Mouse (Mus musculus): ENCODE data around the gene Gpc5.

The Gpc5 gene

GRCm38 (mm10) chr14:115546516-115547282 lies 454.7 kb downstream of the Gpc5 start:
- no peak for DNase-seq (ENCODE audit: low spot score)

- DNase-seq (ENCODE audit: low spot score), result no peak
Observed at GRCm38 (mm10) chr14:115551996-115552395, 460.0 kb downstream of the Gpc5 start.

DNA sequence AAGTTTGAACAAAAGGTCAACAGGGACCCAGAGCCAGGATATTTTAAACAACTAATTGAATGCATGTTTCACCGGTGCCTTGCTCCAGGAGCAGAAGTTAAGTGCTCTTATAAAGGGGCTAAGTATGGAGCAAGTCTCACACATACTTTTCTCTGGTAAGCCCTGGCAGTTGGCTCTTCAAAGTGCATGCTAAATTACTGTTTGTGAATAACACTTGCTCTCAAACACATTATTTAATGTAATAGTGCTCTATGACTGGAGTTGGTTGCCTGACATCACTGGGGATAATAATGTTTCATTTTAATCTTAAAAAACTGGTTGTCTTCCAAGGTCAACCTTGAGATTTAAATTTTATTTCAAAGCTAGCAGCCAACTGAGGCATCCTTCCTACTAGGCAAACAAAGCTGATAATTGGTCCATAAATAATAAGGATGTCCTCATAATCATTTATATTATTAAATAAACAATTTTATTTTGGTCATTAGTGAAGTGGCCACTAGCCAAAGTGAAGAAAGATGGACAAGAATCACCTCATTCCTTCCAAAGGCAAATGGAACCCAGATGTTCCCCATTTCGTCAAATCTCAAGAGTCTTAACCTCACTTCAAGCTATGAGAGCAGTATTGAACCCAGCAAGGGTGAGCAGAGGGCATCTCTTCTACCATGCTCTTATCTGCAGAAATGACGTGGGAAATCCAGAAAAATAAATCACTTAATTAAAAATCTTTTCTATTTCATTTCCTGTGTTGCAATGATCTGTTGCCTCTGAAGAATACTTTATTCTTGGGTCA lies 488.6 kb downstream of the Gpc5 start:
- DNase-seq (ENCODE audit: low spot score), result no peak

DNA sequence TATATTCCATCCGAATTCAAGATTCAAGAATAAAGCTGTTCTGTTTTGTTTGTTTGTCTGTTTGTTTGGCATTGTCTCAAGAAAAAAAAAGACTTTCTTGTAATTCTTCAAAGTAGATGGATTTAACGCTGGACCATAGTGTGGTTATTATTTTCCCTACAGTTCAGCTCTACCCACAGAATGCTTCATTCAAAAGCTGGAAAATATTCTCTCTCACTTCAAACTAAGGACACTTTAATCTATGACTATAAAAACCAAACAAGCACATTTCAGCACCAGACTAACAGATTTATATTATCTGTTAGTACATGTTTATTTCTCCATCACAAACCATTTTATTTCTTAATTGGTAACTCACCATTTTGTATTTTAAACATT lies 489.2 kb downstream of the Gpc5 start:
- no peak for DNase-seq (ENCODE audit: low spot score)

- no peak for DNase-seq (ENCODE audit: low spot score)
Observed at GRCm38 (mm10) chr14:115600259-115601029, 508.4 kb downstream of the Gpc5 start.

- DNase-seq (ENCODE audit: low spot score), result no peak
Observed at GRCm38 (mm10) chr14:115614154-115614553, 522.1 kb downstream of the Gpc5 start.

DNA sequence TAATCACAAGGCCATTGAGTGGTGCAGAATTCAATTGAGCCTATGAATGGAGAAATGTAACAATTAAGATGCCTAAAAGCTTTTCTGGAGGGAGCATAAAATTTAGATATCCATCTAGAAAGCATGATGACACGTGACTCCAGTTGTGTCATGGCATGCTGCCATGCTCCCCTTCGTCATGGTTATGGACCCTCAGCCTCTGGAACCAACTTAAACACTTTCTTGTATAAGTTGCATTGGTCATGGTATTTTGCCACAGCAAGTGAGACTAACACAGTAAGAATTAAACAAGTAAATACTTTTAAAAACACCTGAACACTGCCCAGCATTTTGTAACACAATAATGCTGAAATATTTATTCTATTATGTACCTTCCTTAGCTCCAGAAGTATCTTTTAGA lies 524.3 kb downstream of the Gpc5 start:
- no peak for DNase-seq (ENCODE audit: low spot score)

- no peak for DNase-seq (ENCODE audit: low spot score)
Observed at GRCm38 (mm10) chr14:115616846-115617245, 524.8 kb downstream of the Gpc5 start.

DNA sequence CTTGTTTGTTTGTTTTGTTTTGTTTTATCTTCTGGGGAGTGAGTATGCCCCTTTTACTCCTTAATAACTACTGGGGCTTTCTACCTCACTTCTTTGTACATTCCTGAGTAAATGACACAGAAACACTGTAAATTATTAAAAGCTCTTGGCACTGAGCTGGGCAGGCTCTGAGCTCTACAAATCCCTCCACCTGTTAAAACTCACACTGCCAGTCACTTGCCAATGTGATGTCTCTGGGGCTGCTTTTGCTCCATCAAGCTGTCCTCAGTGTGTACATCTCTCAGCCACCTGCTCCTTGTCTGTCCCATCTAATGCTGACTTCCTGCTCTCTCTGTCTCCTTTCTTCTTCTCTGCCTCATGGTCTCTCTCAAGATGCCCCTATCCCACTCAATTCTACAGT lies 528.5 kb downstream of the Gpc5 start:
- no peak for DNase-seq (ENCODE audit: low spot score)

GRCm38 (mm10) chr14:115631160-115631898 lies 539.3 kb downstream of the Gpc5 start:
- no peak for DNase-seq (ENCODE audit: low spot score)

DNA sequence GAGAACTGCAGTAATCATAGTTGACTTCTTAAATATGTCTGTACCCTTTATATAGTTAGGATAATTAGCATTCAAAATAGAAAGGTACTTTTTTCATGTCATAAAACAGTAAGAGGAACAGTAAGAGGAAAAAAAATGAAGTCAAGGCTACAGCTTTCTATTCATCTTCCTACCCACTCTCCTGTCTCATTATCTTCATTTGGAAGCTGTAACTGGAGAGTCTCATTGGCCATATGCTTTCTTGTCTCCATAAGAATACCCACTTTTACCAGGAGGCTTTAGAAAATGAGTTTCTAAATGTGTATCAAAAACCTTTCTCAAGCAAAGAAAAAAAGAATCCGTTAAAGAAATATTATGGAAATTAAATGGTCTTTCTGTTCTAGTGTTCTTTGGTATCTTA lies 541.3 kb downstream of the Gpc5 start:
- no peak for DNase-seq (ENCODE audit: low spot score)

GRCm38 (mm10) chr14:115679875-115680274 lies 587.9 kb downstream of the Gpc5 start:
- no peak for DNase-seq (ENCODE audit: low spot score)

DNA sequence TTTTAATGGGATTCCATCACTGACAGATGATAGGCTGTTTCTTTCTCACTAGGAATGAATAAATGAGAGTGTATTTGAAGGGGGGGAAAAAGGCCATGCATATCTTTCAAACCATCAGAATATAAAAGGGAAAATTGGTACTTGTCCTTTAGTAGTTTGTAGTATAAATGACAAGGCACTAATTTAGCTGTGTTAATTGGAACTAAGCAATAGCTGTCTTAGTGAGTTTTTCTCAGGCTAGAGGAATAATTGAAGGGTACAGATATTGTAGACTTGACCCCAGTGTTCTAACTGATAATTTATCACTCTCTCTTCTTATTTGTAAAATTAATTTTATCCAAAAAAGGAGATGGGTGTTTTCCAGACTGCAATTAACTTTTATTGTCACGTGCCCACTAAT lies 654.0 kb downstream of the Gpc5 start:
- no peak for DNase-seq (ENCODE audit: low spot score)

GRCm38 (mm10) chr14:115760241-115760640 lies 668.2 kb downstream of the Gpc5 start:
- no peak for DNase-seq (ENCODE audit: low spot score)

DNA sequence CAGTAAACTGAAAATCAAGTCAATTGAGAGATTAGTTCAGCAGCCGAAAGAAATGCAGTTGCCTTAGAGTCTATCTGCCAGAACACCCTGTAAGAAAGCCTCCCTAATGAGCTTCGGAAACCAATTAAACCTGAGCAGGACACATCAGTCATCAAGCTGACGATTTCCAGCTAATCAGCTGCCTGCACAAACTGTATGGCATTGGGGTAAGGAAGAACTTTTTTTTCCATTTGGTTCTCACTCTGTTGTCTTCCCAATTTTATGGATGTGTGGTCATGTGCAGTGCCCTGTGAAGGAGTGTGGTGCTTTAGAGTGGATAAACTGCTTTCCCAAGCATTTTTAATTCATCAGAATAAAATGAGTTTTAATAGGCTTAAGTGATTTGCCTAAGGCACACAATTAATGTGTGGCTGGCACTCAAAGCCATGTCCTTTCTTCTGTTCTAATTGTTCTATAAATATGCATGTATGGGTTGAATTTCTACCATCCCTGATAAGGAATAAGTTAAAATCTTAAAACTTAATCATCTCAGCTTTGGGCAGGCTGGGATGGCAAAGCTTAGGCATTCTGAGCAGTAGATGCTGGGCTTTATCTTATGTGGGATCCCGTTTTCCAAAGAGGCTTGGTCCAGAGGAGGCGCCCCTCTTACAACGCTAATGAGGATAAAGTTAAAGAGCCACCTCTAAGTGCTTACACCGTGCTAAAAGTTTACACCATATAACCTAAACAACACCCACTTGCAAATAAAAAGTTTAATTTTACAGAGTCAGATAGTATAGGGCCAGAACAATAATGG lies 687.6 kb downstream of the Gpc5 start:
- no peak for DNase-seq (ENCODE audit: low spot score)

DNA sequence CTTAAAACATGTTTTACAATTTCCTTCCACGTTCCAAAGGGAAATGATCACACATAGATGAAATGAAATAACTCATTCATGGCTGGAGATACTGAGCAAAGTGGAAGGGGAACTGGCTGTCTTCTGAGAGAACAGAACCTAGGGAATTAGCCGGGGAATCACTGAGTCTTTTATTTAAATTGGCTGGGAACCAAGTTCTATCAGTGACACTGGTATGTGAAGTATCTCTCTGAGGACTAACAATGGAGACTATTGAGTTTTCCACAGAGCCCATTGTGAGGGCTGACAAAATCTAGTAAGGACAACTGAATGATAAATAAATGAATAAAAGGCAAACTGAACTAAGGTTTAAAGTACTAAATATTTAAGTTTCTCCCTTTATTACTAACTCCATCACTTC lies 712.7 kb downstream of the Gpc5 start:
- no peak for DNase-seq (ENCODE audit: low spot score)

GRCm38 (mm10) chr14:115819021-115819420 lies 727.0 kb downstream of the Gpc5 start:
- no peak for DNase-seq (ENCODE audit: low spot score)

- no peak for DNase-seq (ENCODE audit: low spot score)
Observed at GRCm38 (mm10) chr14:115821657-115822056, 729.6 kb downstream of the Gpc5 start.

GRCm38 (mm10) chr14:115830485-115830884 lies 738.5 kb downstream of the Gpc5 start:
- no peak for DNase-seq (ENCODE audit: low spot score)

DNA sequence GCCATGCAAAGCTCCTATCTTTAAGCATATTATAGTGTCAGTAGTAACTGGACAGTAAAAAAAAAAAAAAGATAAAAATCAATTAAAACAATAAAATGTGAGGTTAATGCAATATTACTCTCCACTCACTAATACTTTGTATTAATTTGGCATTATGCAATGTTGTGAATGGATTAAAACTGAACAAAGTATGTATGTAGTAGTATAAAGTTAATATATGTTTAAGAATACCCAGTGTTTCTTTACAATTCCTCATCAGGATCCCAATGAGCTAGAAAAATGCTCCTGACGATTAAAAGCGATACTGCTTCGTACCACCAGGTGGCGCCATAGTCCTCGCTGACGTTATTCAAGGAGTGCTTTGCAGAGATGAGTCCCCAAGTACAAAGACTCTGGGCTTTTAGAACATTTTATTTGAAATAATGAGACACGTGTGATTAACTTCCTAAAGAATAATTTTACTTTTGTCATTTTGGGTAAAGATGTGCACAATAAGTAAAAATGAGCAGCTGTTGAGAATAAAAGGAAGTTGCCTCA lies 739.3 kb downstream of the Gpc5 start:
- DNase-seq (ENCODE audit: low spot score), result peak; percentile 48

Data from MN1 (cell line).